Mouse (Mus musculus): ENCODE data around the gene Pus7l. TPM values are rescaled to one million over a fixed set of nuclear protein-coding genes. Genes with fewer than 3 reads are reported as not detected.

Gene Pus7l
- total RNA-seq (2014; rRNA removed; ENCODE audit: low replicate concordance) (1.1 and 8.0 TPM in 2 replicates), polyA plus RNA-seq (2015; fragmentation: Nextera tagmentation; extraction: Ambion mirVana) (2.7 and 2.9 TPM in 2 replicates)

- peak; percentile 98 for ATAC-seq (ENCODE audit: insufficient read depth, low read depth)
- H3K4me1 ChIP-seq (ENCODE audit: control insufficient read depth, insufficient read depth), result peaks cover 5% of the 10 kb centered on the region; the same call in 1 of the 2 replicates
Measured at GRCm38 (mm10) chr15:94543409-94544051, at the start of gene Pus7l, which contains the start of gene Irak4. Pus7l (minus strand) TSS chr15:94543547. Irak4 (plus strand) TSS chr15:94543643.

GRCm38 (mm10) chr15:94591356-94591755, 48.0 kb upstream of the Pus7l start:
- peaks cover under 1% of the 10 kb centered on the region; the same call in 1 of the 2 replicates for H3K36me3 ChIP-seq (replicated peaks; ENCODE audit: control insufficient read depth, insufficient read depth, low read length)
- no peak overlapping the region for H3K4me3 ChIP-seq (ENCODE audit: low read depth, low read length)
- H3K4me1 ChIP-seq (ENCODE audit: control insufficient read depth, insufficient read depth), result peaks cover 3% of the 10 kb centered on the region; the same call in 1 of the 2 replicates
- DNase-seq (ENCODE audit: low spot score), result no peak
- no peak overlapping the region for H3K9ac ChIP-seq (replicated peaks; ENCODE audit: low read depth, low read length)
- TF ChIP-seq CTCF (IDR thresholded peaks at IDR 0.05; ENCODE audit: low read depth) (no peak), EP300 (IDR thresholded peaks at IDR 0.05; ENCODE audit: low read depth) (no peak)
- H3K27ac ChIP-seq (ENCODE audit: low read depth), result no peak overlapping the region
- 82% methylated on average over 4 of the region's 4 CpGs for WGBS
- H3K9me3 ChIP-seq (replicated peaks; ENCODE audit: control insufficient read depth, low read length), result no peaks in the 10 kb centered on the region
- no peak overlapping the region for H3K4me2 ChIP-seq (ENCODE audit: low read depth, low read length)
- no peak for ATAC-seq (ENCODE audit: insufficient read depth, low read depth)
- no peaks in the 10 kb centered on the region for H3K27me3 ChIP-seq (ENCODE audit: control insufficient read depth, insufficient read depth, low read length)

More at GRCm38 (mm10) chr15:94543409-94544051, at the start of gene Pus7l, which contains the start of gene Irak4:
- Histone ChIP-seq H3K27me3 (ENCODE audit: control insufficient read depth, insufficient read depth, low read length) (no peaks in the 10 kb centered on the region), H3K9me3 (replicated peaks; ENCODE audit: control insufficient read depth, low read length) (no peaks in the 10 kb centered on the region), H3K9ac (replicated peaks; ENCODE audit: low read depth, low read length) (peak within 1 kb of the TSS; percentile 68), H3K4me3 (ENCODE audit: low read depth, low read length) (peak within 1 kb of the TSS; percentile 84), H3K36me3 (replicated peaks; ENCODE audit: control insufficient read depth, insufficient read depth, low read length) (no peaks in the 10 kb centered on the region), H3K27ac (ENCODE audit: low read depth) (peak within 1 kb of the TSS; percentile 68), H3K4me2 (ENCODE audit: low read depth, low read length) (peak within 1 kb of the TSS; percentile 74)
- WGBS, result under 1% methylated on average over 45 of the region's 45 CpGs
- TF ChIP-seq EP300 (IDR thresholded peaks at IDR 0.05; ENCODE audit: low read depth) (no peak), CTCF (IDR thresholded peaks at IDR 0.05; ENCODE audit: low read depth) (0 out of 2 replicates have a peak, but pooled peaks have one; percentile 4)
- peak; percentile 96 for DNase-seq (ENCODE audit: low spot score)

GRCm38 (mm10) chr15:94590083-94590482, 46.7 kb upstream of the Pus7l start:
- TF ChIP-seq CTCF (IDR thresholded peaks at IDR 0.05; ENCODE audit: low read depth) (no peak), EP300 (IDR thresholded peaks at IDR 0.05; ENCODE audit: low read depth) (no peak)
- Histone ChIP-seq H3K36me3 (replicated peaks; ENCODE audit: control insufficient read depth, insufficient read depth, low read length) (peaks cover 14% of the 10 kb centered on the region), H3K27ac (ENCODE audit: low read depth) (no peak overlapping the region), H3K9ac (replicated peaks; ENCODE audit: low read depth, low read length) (no peak overlapping the region), H3K27me3 (ENCODE audit: control insufficient read depth, insufficient read depth, low read length) (no peaks in the 10 kb centered on the region), H3K4me3 (ENCODE audit: low read depth, low read length) (peak overlapping the region; percentile 100), H3K9me3 (replicated peaks; ENCODE audit: control insufficient read depth, low read length) (no peaks in the 10 kb centered on the region), H3K4me1 (ENCODE audit: control insufficient read depth, insufficient read depth) (peaks cover 3% of the 10 kb centered on the region; the same call in 1 of the 2 replicates), H3K4me2 (ENCODE audit: low read depth, low read length) (peak overlapping the region; percentile 59)
- ATAC-seq (ENCODE audit: insufficient read depth, low read depth), result no peak
- DNase-seq (ENCODE audit: low spot score), result no peak
- 11% methylated on average over 8 of the region's 8 CpGs for WGBS

- Histone ChIP-seq H3K4me2 (ENCODE audit: low read depth, low read length) (peak within 1 kb of the TSS; percentile 77), H3K36me3 (replicated peaks; ENCODE audit: control insufficient read depth, insufficient read depth, low read length) (peaks cover 20% of the 10 kb centered on the region), H3K4me3 (ENCODE audit: low read depth, low read length) (peak within 1 kb of the TSS; percentile 100), H3K9me3 (replicated peaks; ENCODE audit: control insufficient read depth, low read length) (no peaks in the 10 kb centered on the region), H3K27me3 (ENCODE audit: control insufficient read depth, insufficient read depth, low read length) (no peaks in the 10 kb centered on the region), H3K27ac (ENCODE audit: low read depth) (peak within 1 kb of the TSS; percentile 90), H3K4me1 (ENCODE audit: control insufficient read depth, insufficient read depth) (peaks cover 3% of the 10 kb centered on the region; the same call in 1 of the 2 replicates), H3K9ac (replicated peaks; ENCODE audit: low read depth, low read length) (peak within 1 kb of the TSS; percentile 98)
- peak; percentile 97 for DNase-seq (ENCODE audit: low spot score)
- WGBS, result under 1% methylated on average over 53 of the region's 70 CpGs
- peak; percentile 99 for ATAC-seq (ENCODE audit: insufficient read depth, low read depth)
- no peak for TF ChIP-seq CTCF (IDR thresholded peaks at IDR 0.05; ENCODE audit: low read depth)
- TF ChIP-seq EP300 (IDR thresholded peaks at IDR 0.05; ENCODE audit: low read depth), result no peak
Measured at GRCm38 (mm10) chr15:94589219-94590075, 46.1 kb upstream of the Pus7l start, which contains the start of gene Twf1. Twf1 (minus strand) TSS chr15:94589889.
